Mouse (Mus musculus) CH12.LX (cell line): ENCODE results near the gene Mapk8ip3. TPM values are rescaled to one million over a fixed set of nuclear protein-coding genes. Genes with fewer than 3 reads are reported as not detected.

Source experiments
- DNase-seq: peaks from one replicate; pipeline ENCODE4 v3.0.0-alpha.2; 2013; ENCODE audit errors: extremely low read depth
- H3K27ac ChIP-seq: 2 replicates; pipeline ENCODE4 v1.5.1; 2012; ENCODE audit warnings: low read depth, mild to moderate bottlenecking, control low read depth, moderate library complexity; ENCODE audit not compliant: insufficient read depth
- H3K27me3 ChIP-seq: replicated peaks from 2 replicates; pipeline ENCODE3; 2012; ENCODE audit warnings: inconsistent platforms
- H3K36me3 ChIP-seq, 2 experiments: replicated peaks in 1 of 2; 2 replicates each; pipeline versions ENCODE3 to v1.6.1; 2012; ENCODE audit warnings: inconsistent platforms in 1 of 2, low read length in 1 of 2, mild to moderate bottlenecking in 1 of 2, mixed read lengths in 1 of 2, moderate library complexity in 1 of 2; ENCODE audit not compliant: control insufficient read depth in 1 of 2, insufficient read depth in 1 of 2
- H3K4me1 ChIP-seq, 2 experiments: 2 replicates each; pipeline ENCODE4 v1.6.1; 2012; ENCODE audit warnings: inconsistent platforms in 1 of 2, moderate library complexity in 1 of 2; ENCODE audit not compliant: insufficient read depth in 2 of 2, control insufficient read depth in 1 of 2
- H3K4me2 ChIP-seq: 2 replicates; pipeline ENCODE4 v1.6.1; 2012; ENCODE audit warnings: low read depth, mild to moderate bottlenecking, control low read depth; ENCODE audit not compliant: poor library complexity, insufficient read depth, severe bottlenecking
- H3K4me3 ChIP-seq, 3 experiments: fragments of 150-350 bp in 1 of 3; sonication (generic) in 1 of 3; replicated peaks in 1 of 3; 2 replicates each; pipeline versions ENCODE3 to v1.5.1; 2011 to 2012; ENCODE audit warnings: low read depth in 2 of 3, low read length in 2 of 3, mild to moderate bottlenecking in 2 of 3, moderate library complexity in 2 of 3, control low read depth in 1 of 3, improper control_type of control experiment in 1 of 3, inconsistent platforms in 1 of 3, mixed read lengths in 1 of 3; ENCODE audit not compliant: poor library complexity in 1 of 3
- H3K79me2 ChIP-seq: replicated peaks from 2 replicates; pipeline ENCODE4 v1.6.1; 2012; ENCODE audit warnings: mild to moderate bottlenecking, moderate library complexity; ENCODE audit not compliant: control insufficient read depth, poor library complexity, insufficient read depth, severe bottlenecking; ENCODE audit errors: extremely low read depth
- H3K9ac ChIP-seq: 2 replicates; pipeline ENCODE4 v1.6.1; 2012; ENCODE audit warnings: low read depth, mild to moderate bottlenecking, control low read depth, moderate library complexity; ENCODE audit not compliant: insufficient read depth
- H3K9me3 ChIP-seq: replicated peaks from 2 replicates; pipeline ENCODE3; 2012; ENCODE audit warnings: low read length, inconsistent platforms, mixed read lengths
- BHLHE40 ChIP-seq: IDR thresholded peaks from 2 replicates; pipeline ENCODE4 v1.6.1; 2011; ENCODE audit warnings: mild to moderate bottlenecking, low read depth, low read length, improper control_type of control experiment
- CTCF ChIP-seq, 2 experiments: IDR thresholded peaks in 1 of 2; conservative IDR thresholded peaks in 1 of 2; 2 replicates each; pipeline ENCODE4 v1.5.1; 2011 to 2012; ENCODE audit warnings: low read depth in 2 of 2, low read length in 2 of 2, improper control_type of control experiment in 1 of 2, inconsistent platforms in 1 of 2, mild to moderate bottlenecking in 1 of 2, moderate library complexity in 1 of 2
- E2F4 ChIP-seq: IDR thresholded peaks from 2 replicates; pipeline ENCODE4 v1.6.1; 2011; ENCODE audit warnings: low read depth, low read length, improper control_type of control experiment; ENCODE audit not compliant: insufficient replicate concordance
- IRF4 ChIP-seq: IDR thresholded peaks from 2 replicates; pipeline ENCODE4 v1.6.1; 2014; ENCODE audit warnings: low read depth, mild to moderate bottlenecking, inconsistent platforms, low read length, improper control_type of control experiment
- JUN ChIP-seq: IDR thresholded peaks from 2 replicates; pipeline ENCODE4 v1.6.1; 2011; ENCODE audit warnings: low read depth, mild to moderate bottlenecking, low read length, improper control_type of control experiment, moderate library complexity; ENCODE audit not compliant: insufficient read depth
- MAX ChIP-seq: IDR thresholded peaks from 2 replicates; pipeline ENCODE4 v1.6.1; 2011; ENCODE audit warnings: low read length, improper control_type of control experiment
- MXI1 ChIP-seq: IDR thresholded peaks from 2 replicates; pipeline ENCODE4 v1.6.1; 2011; ENCODE audit warnings: mild to moderate bottlenecking, low read depth, low read length, improper control_type of control experiment
- MYC ChIP-seq: IDR thresholded peaks from 2 replicates; pipeline ENCODE4 v1.6.1; 2011; ENCODE audit warnings: low read depth, mild to moderate bottlenecking, improper control_type of control experiment, low read length
- NRF1 ChIP-seq: IDR thresholded peaks from 2 replicates; pipeline ENCODE4 v1.6.1; 2014; ENCODE audit warnings: low read depth, mild to moderate bottlenecking, inconsistent platforms, low read length, improper control_type of control experiment, moderate library complexity
- POLR2A ChIP-seq: IDR thresholded peaks from 2 replicates; pipeline ENCODE4 v1.6.1; 2011; ENCODE audit warnings: low read depth, mild to moderate bottlenecking, improper control_type of control experiment, low read length
- POLR2AphosphoS2 ChIP-seq: IDR thresholded peaks from 2 replicates; pipeline ENCODE4 v1.6.1; 2011; ENCODE audit warnings: low read depth, low read length, improper control_type of control experiment
- RAD21 ChIP-seq: IDR thresholded peaks from 2 replicates; pipeline ENCODE4 v1.6.1; 2011; ENCODE audit warnings: low read depth, mild to moderate bottlenecking, low read length, improper control_type of control experiment, moderate library complexity
- SIN3A ChIP-seq: IDR thresholded peaks from 2 replicates; pipeline ENCODE4 v1.6.1; 2012; ENCODE audit warnings: low read length, improper control_type of control experiment, inconsistent platforms
- SMC3 ChIP-seq: IDR thresholded peaks from 2 replicates; pipeline ENCODE4 v1.6.1; 2011; ENCODE audit warnings: low read depth, low read length, improper control_type of control experiment
- TCF12 ChIP-seq: IDR thresholded peaks from 2 replicates; pipeline ENCODE4 v1.6.1; 2014; ENCODE audit warnings: low read depth, mild to moderate bottlenecking, inconsistent platforms, low read length, improper control_type of control experiment
- UBTF ChIP-seq: IDR thresholded peaks from 2 replicates; pipeline ENCODE4 v1.6.1; 2012; ENCODE audit warnings: low read depth, mild to moderate bottlenecking, inconsistent platforms, low read length, improper control_type of control experiment, moderate library complexity
- ZC3H11A ChIP-seq: IDR thresholded peaks from 2 replicates; pipeline ENCODE4 v1.6.1; 2012; ENCODE audit warnings: low read depth, mild to moderate bottlenecking, inconsistent platforms, low read length, improper control_type of control experiment
- ZMIZ1 ChIP-seq: IDR thresholded peaks from 2 replicates; pipeline ENCODE4 v1.6.1; 2012; ENCODE audit warnings: low read depth, mild to moderate bottlenecking, inconsistent platforms, low read length, improper control_type of control experiment
- ZNF384 ChIP-seq: IDR thresholded peaks from 2 replicates; pipeline ENCODE4 v1.6.1; 2012; ENCODE audit warnings: low read depth, low read length, improper control_type of control experiment, inconsistent platforms
- dilution Hi-C: fragments of 300-500 bp; cut with MboI; formaldehyde crosslinking; loops from 2 replicates; pipeline ENCODE4 v1.14.3; 2020; ENCODE audit warnings: low sequenced_read_pairs; ENCODE audit not compliant: extremely low pct_unique_long_range_greater_than_20kb, extremely low pct_ligation_motif_present
- in situ Hi-C: fragments of 300-500 bp; cut with MboI; formaldehyde crosslinking; loops from 3 replicates; pipeline ENCODE4 v1.14.3; 2019; ENCODE audit warnings: low sequenced_read_pairs, low pct_ligation_motif_present, low pct_unique_long_range_greater_than_20kb, mixed read lengths
- polyA plus RNA-seq: library from polyadenylated mRNA; unstranded; fragments of >175 nt; gene quantifications from 2 replicates; pipeline ENCODE4 v1.2.1, GENCODE M21; 2012; ENCODE audit warnings: low read depth; ENCODE audit not compliant: insufficient read length
- total RNA-seq, 2 experiments: library from RNA; depleted of rRNA; stranded (reverse); fragments of 300-350 nt in 1 of 2; fragments of >200 nt in 1 of 2; gene quantifications; 2 replicates each; pipeline ENCODE4 v1.2.3; 2012 to 2014

The Mapk8ip3 gene
- total and polyA plus RNA-seq, 3 experiments = 14.5 to 44.0 (median 34.1) TPM

- Histone ChIP-seq H3K4me1 (0 out of 4 replicates have a peak, but pooled peaks cover 0 to 2% of the 10 kb centered on the region in 2 experiments), H3K9me3 (no peaks in the 10 kb centered on the region), H3K4me3 (no peak overlapping the region), H3K9ac (no peak overlapping the region), H3K27ac (no peak overlapping the region), H3K36me3 (peaks cover 98 to 100% of the 10 kb centered on the region in 2 experiments), H3K27me3 (no peaks in the 10 kb centered on the region), H3K4me2 (no peak overlapping the region), H3K79me2 (no peaks in the 10 kb centered on the region)
- no peak for DNase-seq
- dilution Hi-C loops (no loop called here), in situ Hi-C loops (no loop called here)
- TF ChIP-seq UBTF (no peak), MXI1 (no peak), MAX (no peak), BHLHE40 (no peak), RAD21 (no peak), NRF1 (no peak), ZMIZ1 (no peak), POLR2A (no peak), ZNF384 (no peak), MYC (no peak), ZC3H11A (no peak), E2F4 (no peak), JUN (no peak), IRF4 (no peak), TCF12 (no peak), SIN3A (no peak)
These were observed 33.0 kb downstream of the Mapk8ip3 start for GRCm38 (mm10) chr17:24903767-24904166.

GRCm38 (mm10) chr17:24902671-24903474 lies 33.9 kb downstream of the Mapk8ip3 start:
- H3K9me3 ChIP-seq = no peaks in the 10 kb centered on the region
- peaks cover 98 to 100% of the 10 kb centered on the region in 2 experiments for H3K36me3 ChIP-seq
- peaks cover 4 to 8% of the 10 kb centered on the region in 2 experiments; a peak in 2 of 4 replicates for H3K4me1 ChIP-seq
- H3K27ac ChIP-seq = no peak overlapping the region
- in situ Hi-C loops = no loop called here
- H3K79me2 ChIP-seq = no peaks in the 10 kb centered on the region
- H3K27me3 ChIP-seq = no peaks in the 10 kb centered on the region
- H3K4me2 ChIP-seq = no peak overlapping the region
- no peak for DNase-seq
- no peak overlapping the region for H3K4me3 ChIP-seq
- H3K9ac ChIP-seq = no peak overlapping the region
- TF ChIP-seq SMC3 (peak; percentile 13; the same call in 1 of the 2 replicates), ZC3H11A (no peak), POLR2AphosphoS2 (no peak), CTCF (conservative IDR thresholded peaks at IDR 0.05 in 1 of 2, IDR thresholded peaks at IDR 0.05 in 1 of 2; ENCODE audit: low read depth in 2 of 2, low read length in 2 of 2) (peak in 1 of 2 experiments; percentile 54; a peak in 2 of 4 replicates), RAD21 (peak; percentile 19)
- dilution Hi-C loops = no loop called here
